Mouse (Mus musculus): ENCODE measurements around the gene Hs6st2. TPM values are rescaled to one million over a fixed set of nuclear protein-coding genes. Genes with fewer than 3 reads are reported as not detected.

Gene Hs6st2
- total RNA-seq (2021) = 10 to 100 TPM; 27.9 to 35.7 TPM
- long read RNA-seq, experiment 1, partial matches to known transcripts = 5 of 5 reads
- long read RNA-seq, experiment 1, other reads (novel, unspliced or antisense) = 0 of 5 reads
- long read RNA-seq, experiment 2, partial matches to known transcripts = 1 of 5 reads
- long read RNA-seq, experiment 2, other reads (novel, unspliced or antisense) = 4 of 5 reads

DNA sequence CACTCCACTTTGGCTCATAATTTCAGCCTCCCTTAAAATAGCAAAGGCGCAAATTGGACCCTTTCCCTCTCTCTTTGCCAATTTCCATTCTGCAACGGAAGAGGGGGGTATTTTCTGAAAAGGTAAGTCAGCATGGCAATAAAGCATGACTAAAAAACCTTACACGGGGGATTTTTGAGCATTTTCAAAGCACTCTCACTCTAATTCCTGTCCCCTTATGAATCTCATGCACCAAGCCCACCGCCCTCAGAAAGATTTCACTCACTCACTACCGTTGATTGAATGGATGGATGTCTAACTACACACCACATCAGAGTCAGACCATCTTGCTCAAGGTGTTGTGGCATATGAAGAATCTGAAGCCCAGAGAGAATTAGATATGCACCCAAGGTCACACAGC, at the start of gene Hs6st2:
Gene Hs6st2 (minus strand): TSS at position 101 of the 400 bp plus-strand sequence.
- DNase-seq (ENCODE audit: low spot score in 2 of 2) = no peak

DNA sequence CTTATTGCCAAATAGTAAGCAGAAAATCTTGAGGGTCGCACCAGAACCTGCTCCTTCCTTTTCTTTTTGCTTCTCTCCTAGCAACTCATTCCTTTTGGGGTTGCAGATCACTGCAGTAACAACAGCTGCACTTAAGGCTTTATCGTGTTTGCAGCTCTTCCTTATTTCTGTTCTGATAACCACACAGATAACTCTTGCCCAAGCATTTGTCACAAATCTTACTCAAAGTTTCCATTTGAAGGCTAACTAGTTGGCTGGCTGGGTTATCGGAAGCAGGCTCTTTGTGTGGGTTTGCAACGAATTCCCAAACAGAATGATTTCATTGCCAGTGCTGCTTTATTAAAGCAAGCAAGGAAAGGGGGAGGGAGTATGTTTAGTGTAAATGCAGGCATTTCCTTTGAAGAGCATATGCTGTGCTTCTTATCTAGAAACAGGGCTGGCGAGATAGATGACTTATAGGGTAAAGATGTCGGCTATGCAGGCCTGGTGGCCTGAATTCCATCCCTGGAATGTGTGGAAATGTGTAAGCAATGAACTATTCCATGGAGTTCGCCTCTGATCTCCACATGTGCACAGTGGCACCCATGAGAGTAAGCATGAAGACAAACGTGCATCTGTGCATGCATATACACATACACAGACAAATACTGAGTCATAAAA, 32.6 kb upstream of the Hs6st2 start:
- DNase-seq (ENCODE audit: low spot score in 2 of 2) = no peak

DNA sequence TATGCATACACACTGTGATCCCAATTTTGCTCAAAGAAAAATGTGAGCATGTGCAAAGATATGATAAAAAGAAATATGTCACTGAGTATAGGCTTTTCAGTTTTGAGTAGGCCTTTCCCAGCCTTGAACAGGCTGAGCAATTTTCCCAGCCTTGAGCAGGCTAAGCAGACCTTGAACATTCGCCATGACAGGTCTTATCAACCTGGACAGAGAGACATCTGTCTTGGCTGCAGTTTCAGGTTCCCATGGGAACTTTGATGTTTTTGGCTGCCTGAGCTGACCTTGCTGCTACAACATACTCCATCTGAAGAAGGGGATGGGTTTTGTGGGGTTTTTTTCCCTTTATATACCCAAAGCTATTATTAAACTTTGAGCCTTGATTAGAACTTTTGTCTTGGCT, 31.3 kb upstream of the Hs6st2 start:
- no peak for DNase-seq (ENCODE audit: low spot score in 2 of 2)

DNA sequence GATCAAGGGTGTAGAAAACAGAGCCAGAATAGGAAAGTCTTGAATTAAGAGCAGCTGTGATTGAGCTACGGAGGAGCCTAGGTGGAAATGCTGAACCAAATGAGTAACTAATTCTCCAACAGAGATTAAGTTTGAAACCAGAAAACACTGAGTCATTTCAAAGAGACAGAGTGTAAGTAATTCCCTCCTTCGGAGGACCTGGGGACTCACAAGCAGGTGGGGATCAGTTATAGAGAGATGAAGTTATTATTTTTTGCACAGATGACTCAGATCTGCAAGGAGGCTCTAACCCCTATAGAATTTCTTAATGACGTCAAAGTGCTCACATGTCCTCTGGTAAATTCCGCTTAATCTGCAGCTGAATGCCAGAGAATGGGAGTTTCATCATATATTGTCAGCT, 21.2 kb upstream of the Hs6st2 start:
- no peak for DNase-seq (ENCODE audit: low spot score in 2 of 2)

DNA sequence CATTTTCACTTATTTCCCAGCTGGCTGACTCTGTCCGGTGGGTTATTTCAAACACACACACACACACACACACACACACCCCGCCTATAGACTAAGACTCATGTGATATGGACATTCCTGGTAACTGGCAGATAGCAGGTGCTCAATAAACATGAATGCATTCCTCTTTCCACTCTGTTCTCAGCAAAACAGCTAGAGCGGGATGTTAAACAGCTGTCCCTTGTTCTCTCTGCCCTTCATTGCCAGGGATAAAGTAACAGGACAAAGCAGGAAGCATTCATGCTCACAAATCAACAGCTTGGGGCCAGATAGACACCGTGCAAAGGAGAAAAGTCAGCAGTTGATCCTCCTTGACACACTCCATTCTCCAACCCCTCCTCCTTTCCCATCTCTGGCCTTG, 17.4 kb upstream of the Hs6st2 start:
- DNase-seq (ENCODE audit: low spot score in 2 of 2) = no peak

DNA sequence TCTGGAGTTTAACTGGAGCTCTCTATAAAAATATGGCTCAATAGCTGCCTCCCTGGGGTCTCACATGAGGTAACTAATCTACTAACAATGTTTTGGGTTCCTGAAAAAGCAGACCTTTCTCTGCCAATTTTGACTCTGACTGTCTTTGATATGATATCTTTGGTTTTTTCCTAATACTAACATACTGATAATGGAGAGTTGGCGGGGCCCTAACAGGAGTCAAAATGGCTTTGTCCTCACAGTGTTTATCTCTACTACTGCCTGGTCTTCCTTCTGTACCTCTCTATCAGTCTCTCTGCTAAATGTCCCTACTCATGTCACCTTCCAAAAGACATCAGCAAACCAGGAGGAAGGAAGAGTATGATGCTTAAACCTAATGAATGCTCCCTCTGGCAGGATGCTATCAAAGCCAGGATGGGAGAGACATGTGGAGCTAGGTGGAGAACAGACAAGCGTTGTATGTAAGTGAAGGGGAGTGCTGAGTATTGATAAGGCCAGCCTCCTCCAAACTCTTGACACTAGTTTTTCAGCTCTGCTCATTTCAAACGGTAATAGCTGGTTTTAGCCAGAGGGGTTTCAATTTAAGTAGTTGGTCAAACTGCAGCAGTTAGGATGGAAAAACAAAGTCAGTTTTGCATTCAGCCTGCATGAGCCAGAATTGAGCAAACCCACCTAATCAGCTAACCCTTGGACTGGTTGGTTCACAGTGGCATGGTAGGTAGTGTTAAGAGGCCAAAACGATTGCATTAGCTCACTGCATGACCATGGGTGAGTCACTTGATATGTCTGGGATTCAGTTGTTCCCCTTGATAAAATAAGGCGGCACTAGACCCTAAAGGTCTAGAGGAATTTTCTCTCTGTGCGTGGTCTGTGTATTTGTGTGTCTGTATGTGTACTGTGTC, 4.6 kb upstream of the Hs6st2 start:
- DNase-seq (ENCODE audit: low spot score in 2 of 2) = no peak

DNA sequence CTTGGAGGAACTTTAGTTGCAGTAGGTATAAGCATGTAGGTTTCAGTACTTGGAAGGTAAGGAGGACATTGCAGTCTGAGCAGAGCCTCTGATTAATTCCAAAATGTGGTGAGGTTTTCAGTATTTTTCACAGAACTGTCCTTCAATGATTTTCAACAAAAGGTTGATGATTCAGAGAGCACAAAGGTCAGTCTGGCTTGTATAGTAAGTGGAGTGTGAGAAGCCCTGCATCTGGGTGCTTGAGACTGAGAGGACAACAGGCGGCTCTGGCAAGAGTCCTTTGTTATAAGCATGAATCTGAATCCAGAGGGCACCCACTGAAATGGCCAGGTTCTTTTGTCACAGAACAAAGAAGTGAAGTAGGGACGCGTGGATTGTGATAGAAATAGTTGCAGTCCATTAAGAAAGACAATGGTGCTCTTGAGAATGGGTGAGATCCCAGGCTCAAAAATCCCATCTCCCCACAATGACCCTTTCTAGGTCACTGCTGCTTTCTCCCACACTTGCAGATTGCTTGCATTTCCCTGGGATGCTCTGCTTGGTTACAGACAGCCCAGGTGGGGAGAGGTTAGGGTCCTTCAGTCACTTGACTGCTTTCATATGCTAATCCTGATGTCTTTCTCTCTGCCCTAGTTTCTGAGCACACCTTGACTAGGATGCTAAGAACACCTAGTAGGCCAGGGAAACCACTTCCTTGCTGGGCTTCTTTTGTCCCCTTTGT, 2.8 kb upstream of the Hs6st2 start:
- no peak for DNase-seq (ENCODE audit: low spot score in 2 of 2)

DNA sequence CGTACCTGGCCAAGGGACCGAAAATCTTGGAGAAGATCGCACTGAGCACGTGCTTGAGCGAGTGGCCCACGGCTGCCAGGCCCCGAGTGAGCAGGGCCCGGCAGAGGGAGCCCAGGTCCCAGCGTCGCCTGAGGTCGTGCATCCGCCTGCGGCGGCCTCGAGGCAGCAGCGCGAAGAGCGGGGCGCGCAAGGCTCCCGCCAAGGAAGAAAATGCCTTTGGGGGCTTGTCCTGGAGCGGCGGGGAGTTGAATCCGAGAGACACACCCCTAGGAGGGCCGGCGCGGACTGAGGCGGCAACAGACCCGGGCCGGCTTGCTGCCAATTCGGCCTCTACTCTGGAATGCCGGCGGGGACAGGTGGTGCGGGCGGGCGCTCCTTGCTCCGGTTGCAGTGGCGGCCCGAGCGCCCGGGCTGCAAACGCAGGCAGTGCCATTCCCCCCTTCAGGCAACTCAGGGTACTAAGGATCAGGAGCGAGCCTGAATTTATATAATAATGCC, 437 bp downstream of the Hs6st2 start:
- peak in 1 of 2 experiments; percentile 4 for DNase-seq (ENCODE audit: low spot score in 2 of 2)

DNA sequence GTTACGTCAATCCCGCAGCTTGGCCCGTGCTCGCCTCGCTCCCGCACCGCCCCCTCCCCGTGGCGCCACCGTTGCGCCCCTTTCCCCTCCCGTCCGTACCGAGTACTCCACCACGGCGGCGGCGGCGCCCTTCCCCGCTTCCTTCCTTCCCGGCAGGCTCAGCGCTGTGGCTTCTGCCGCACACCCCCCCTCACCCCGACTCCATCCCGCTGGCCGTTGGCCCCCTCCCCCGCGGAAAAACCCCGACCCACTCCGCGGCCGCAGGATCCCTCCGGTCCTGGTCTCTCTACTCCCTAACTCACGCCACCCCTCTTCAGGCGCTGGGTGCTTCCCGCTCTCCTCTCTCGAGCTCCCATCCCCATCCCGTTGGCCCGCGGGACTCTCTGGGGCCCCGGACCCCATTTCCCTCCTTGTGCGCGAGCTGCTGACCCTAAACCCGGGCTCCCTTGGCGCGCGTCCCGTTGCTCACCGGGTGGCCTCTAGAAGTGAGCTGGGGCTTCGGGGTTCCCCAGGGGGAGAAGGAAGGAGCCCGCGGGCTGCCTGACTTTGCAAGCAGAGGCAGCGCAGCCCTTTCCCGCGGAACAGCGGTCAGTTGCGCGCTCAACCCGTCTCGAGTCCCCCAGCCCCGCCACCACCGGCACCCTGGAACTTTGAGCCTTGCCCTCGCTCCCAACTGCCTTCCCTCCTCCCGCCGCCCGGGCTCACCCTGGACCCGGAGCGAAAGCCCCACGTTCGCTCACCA, 1.1 kb downstream of the Hs6st2 start:
- peak; percentile 5 to 6 for DNase-seq (ENCODE audit: low spot score in 2 of 2)

DNA sequence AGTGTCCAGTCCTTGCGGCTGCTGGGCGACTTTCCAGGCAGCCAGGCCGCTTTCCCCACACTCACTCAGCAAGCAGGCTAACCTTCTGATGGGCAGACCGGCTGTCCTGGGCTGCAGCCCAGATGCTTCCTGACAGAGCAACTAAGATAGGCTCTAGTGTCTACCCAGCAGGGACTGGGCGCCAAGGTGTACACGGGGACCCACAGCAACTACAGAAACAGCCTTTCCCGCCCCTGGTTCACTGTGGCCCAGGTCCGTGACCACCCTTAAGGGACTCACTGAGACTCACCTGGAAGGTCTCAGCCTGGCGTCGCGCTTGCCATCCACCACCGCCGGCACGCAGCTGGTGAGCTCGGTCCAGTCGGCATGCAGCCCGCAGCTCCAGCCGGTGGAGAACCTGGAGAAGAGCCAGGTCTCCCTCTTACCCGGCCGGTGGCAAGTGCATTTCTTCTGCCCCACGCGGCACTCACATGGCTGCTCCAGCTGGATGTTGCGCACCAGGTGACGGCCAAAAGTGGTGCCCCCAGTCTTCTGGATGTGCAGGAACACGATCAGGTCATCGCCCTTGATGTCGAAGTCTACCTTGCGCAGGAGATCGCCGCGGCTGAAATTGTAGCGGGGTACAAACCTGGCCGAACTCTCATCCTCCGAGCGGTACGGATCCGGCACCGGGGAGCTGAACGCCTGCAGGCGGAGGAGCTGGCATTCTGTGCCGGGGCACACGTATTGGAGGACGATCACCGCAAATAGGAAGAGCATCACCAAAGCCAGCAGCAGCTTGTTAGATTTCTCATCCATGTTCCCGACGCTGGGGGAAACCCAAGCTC, 1.8 kb downstream of the Hs6st2 start:
- DNase-seq (ENCODE audit: low spot score in 2 of 2) = peak in 1 of 2 experiments; percentile 9

DNA sequence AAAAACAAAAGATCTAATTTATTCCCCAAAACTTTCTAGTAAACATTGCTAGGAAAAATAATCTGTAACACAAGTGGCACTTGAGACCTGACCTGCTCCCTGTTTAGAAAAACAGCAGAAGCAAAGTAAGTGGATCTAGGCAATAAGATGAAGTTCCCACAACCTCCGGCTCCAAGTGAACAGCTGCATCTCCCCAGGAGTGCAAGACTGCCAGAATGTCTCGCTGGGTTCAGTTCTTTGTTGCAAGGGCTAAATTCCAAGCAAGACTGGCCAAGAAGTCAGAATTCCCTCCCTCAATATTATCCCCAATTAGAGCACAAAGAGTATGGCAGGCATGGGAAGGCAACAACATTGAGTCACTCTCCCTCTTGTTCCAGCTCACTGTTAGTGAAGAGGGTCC, 23.4 kb downstream of the Hs6st2 start:
- no peak for DNase-seq (ENCODE audit: low spot score in 2 of 2)

DNA sequence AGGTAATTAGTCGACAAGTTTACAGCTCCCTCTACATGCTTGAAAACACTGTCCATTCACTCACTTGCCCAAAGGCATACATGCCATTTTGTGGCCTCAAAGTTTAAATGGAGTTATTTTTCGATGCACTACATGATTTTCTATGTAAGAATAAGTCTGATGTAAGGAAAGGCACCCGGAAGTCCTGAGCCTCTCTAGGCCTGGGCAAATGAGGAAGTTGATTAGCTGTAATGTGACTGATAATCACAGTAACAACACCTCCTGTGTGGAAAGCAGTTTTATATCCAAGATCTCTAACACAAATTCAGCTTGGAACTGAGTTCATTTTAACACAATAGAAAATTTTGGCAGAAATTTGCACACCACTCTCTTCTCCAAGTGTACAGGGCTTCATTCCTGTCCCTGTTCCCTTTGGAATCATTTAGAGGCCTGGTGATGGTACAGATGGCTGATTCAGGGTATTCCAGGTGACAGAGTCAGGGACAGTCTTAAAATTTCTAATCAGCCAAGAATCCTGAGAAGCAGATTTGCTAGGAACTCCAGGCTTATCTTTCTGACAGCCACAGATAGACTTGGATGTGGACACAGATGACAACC, 38.9 kb downstream of the Hs6st2 start:
- peak in 1 of 2 experiments; percentile 26 for DNase-seq (ENCODE audit: low spot score in 2 of 2)

DNA sequence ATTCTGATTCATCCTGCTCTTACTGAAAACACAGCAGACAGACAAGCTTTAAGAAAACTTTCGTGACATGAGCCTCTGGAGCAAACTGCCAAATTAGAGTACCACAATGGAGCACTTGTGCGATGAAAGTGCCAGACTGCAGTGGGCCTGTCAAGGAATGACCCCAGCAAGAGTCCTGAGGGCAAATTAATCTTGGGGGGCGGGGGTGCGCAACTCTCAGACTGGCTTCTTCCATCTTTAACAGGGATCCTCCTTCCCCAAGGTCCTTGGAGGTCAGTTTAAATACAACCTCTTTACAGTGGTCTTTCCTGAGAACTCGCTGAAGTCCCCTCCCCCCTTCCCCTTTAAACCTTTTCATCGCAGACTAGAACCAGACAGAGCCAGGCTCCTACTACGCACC, 45.9 kb downstream of the Hs6st2 start:
- no peak for DNase-seq (ENCODE audit: low spot score in 2 of 2)

DNA sequence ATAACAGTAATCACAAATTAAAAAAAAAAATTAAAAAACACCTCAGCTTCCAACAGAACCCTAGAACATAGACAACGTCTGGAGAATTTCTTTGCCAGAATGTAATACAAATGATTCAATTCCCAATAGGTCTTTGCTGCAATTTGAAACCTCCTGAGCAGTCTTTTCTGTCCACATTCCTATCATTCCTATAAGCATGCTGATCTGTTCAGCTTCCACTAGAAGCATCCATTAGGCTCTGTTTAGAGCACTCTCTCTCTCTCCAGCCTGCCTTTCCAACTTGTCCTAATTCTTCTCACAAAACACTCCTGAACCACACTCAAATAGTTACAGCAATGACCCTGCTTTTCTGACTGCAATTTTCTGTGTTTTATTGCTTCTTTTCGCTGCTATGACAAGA, 50.3 kb downstream of the Hs6st2 start:
- DNase-seq (ENCODE audit: low spot score in 2 of 2) = no peak

DNA sequence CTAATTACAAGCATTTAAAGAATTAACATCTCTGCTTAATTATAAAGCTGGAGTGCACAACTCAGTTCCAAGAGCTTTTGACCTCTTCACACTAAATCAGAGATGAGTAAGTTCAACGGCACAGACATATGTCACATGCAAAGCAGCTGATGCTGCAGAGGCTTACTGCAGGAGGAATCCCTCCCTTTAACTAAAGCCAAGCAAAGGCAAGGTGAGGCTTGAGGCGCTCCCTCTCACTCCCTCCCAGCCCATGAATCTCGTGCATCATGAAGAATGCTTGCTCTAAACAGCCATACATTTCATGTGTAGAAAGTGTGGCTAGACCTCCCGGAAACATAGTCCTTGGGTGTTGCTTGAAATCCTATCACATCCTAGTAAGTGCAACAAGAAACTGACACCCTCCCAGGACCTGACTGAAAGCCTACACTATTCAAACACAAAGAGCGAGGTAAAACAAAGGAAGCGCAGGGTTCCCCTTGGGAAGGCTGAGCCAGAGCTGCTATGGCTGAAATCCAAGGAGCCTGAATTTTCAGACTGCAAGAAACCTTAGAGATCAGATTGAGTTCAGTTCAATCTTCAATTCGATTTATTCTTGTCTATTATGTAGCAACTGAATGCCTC, 67.2 kb downstream of the Hs6st2 start:
- DNase-seq (ENCODE audit: low spot score in 2 of 2) = no peak

DNA sequence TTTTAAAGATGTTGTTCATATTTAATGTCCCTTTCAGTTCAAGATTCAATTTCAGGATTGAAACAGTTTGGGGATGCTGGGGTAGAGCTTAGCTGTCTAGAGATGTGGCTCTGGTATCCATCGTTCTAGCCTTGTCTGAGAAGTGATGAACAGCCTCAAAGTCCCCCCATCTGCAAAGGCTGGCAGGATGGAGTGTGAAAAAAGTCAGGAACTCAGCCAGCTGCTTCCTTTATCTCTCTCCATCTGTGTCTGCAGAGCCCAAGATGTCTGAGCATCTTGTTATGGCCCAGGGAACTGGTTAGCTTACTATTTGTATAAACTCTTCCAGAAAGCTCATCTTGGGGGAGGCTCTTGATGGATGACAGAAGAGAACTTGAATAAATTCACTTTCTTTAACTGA, 70.9 kb downstream of the Hs6st2 start:
- no peak for DNase-seq (ENCODE audit: low spot score in 2 of 2)

DNA sequence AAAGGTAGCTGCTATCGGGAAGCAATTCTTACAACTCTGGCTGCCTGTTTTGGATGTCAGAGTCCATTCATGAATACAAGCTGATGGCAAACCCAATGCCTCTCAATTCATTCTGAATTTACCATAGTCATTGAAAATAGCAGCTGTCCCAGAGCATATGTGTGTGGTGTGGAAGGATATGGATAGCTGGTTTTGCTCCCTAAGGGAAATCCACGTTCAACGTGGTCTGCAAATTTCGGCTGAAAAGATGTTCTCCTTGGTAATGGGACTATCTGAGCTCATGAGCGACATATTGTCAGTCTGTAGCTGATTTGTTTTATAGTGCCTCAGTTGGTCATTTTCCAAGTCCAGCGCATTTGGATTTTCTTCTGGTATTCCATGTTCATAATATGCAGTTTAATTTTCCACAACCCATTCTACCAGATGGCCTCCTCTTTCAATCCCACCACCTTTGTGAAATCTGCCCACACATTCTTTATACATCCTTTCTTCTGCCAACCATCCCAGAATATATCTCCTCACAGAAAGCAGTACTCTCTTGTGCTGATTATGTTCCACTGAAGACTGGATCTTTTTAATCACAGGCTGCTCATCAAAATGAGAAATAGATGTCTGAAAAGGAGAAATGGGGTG, 75.3 kb downstream of the Hs6st2 start:
- DNase-seq (ENCODE audit: low spot score in 2 of 2) = peak in 1 of 2 experiments; percentile 52

DNA sequence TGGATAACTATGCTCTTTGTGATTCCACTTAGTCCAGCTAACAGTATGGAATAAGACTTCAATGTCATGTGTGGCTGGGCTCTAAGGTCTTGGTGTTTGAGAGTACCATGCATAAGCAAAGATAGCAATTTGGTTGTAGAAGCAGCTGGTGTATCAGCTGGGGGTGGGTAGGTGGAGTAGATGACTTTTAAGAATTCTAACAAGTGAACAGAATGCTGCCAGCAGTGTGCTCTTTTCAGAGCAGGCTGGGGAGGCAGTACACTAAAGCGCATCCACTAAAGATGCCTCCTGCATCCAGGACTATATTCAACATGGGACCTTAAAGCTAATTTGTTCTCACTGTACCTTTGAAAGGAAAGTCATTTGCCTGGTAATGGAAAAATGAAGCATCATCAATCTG, 88.9 kb downstream of the Hs6st2 start:
- peak in 1 of 2 experiments; percentile 28 for DNase-seq (ENCODE audit: low spot score in 2 of 2)
